Mouse (Mus musculus) G1E-ER4 (cell line): ENCODE data around the gene Bpifb4. TPM values are rescaled to one million over a fixed set of nuclear protein-coding genes. Genes with fewer than 3 reads are reported as not detected.

ENCODE experiments used
- GATA1 ChIP-seq: IDR thresholded peaks from one replicate; pipeline ENCODE4 v1.8.0; 2012; ENCODE audit warnings: low read length, inconsistent platforms
- polyA plus RNA-seq: library from polyadenylated mRNA; stranded (reverse); fragments of >175 nt; gene quantifications from 2 replicates; pipeline ENCODE4 v1.2.3, GENCODE M21; 2012

Gene Bpifb4
- polyA plus RNA-seq, result not detected in 2 replicates

- TF ChIP-seq GATA1, result no peak
Measured at GRCm38 (mm10) chr2:153937843-153938242, at the start of gene Bpifb4. Gene Bpifb4 (plus strand): TSS chr2:153938212.

- TF ChIP-seq GATA1, result no peak
Measured at GRCm38 (mm10) chr2:153899111-153899510, 38.9 kb upstream of the Bpifb4 start.

GRCm38 (mm10) chr2:153900088-153900487, 37.9 kb upstream of the Bpifb4 start, which contains the start of gene Bpifb6:
Gene Bpifb6 (plus strand): TSS chr2:153900388.
- TF ChIP-seq GATA1, result no peak

- no peak for TF ChIP-seq GATA1
Measured at GRCm38 (mm10) chr2:153902726-153903125, 35.3 kb upstream of the Bpifb4 start.

GRCm38 (mm10) chr2:153906626-153907025, 31.4 kb upstream of the Bpifb4 start:
- no peak for TF ChIP-seq GATA1

- no peak for TF ChIP-seq GATA1
Measured at GRCm38 (mm10) chr2:153914151-153914550, 23.9 kb upstream of the Bpifb4 start.

- TF ChIP-seq GATA1, result no peak
Measured at GRCm38 (mm10) chr2:153917930-153918329, 20.1 kb upstream of the Bpifb4 start, which contains the start of gene Bpifb3. Gene Bpifb3 (plus strand): TSS chr2:153918230.

GRCm38 (mm10) chr2:153921246-153921645, 16.8 kb upstream of the Bpifb4 start:
- TF ChIP-seq GATA1, result no peak

GRCm38 (mm10) chr2:153929871-153930413, 8.1 kb upstream of the Bpifb4 start:
- TF ChIP-seq GATA1, result no peak

GRCm38 (mm10) chr2:153931125-153931524, 6.9 kb upstream of the Bpifb4 start:
- TF ChIP-seq GATA1, result no peak

GRCm38 (mm10) chr2:153933311-153933710, 4.7 kb upstream of the Bpifb4 start:
- TF ChIP-seq GATA1, result no peak

- no peak for TF ChIP-seq GATA1
Measured at GRCm38 (mm10) chr2:153935348-153935747, 2.7 kb upstream of the Bpifb4 start.

- TF ChIP-seq GATA1, result no peak
Measured at GRCm38 (mm10) chr2:153943537-153943936, 5.5 kb downstream of the Bpifb4 start.

- no peak for TF ChIP-seq GATA1
Measured at GRCm38 (mm10) chr2:153944567-153944966, 6.6 kb downstream of the Bpifb4 start.

- no peak for TF ChIP-seq GATA1
Measured at GRCm38 (mm10) chr2:153952897-153953296, 14.9 kb downstream of the Bpifb4 start.

- TF ChIP-seq GATA1, result no peak
Measured at GRCm38 (mm10) chr2:153953836-153954235, 15.8 kb downstream of the Bpifb4 start.

- no peak for TF ChIP-seq GATA1
Measured at GRCm38 (mm10) chr2:153962821-153963331, 24.9 kb downstream of the Bpifb4 start.
